Mouse (Mus musculus): ENCODE measurements at regions not wholly inside any gene's neighbourhood (a gene's known extent, or its start where the extent isn't known, plus 50 kb on each side); places are given as distances from the start of the nearest gene placed in this dataset.

DNA sequence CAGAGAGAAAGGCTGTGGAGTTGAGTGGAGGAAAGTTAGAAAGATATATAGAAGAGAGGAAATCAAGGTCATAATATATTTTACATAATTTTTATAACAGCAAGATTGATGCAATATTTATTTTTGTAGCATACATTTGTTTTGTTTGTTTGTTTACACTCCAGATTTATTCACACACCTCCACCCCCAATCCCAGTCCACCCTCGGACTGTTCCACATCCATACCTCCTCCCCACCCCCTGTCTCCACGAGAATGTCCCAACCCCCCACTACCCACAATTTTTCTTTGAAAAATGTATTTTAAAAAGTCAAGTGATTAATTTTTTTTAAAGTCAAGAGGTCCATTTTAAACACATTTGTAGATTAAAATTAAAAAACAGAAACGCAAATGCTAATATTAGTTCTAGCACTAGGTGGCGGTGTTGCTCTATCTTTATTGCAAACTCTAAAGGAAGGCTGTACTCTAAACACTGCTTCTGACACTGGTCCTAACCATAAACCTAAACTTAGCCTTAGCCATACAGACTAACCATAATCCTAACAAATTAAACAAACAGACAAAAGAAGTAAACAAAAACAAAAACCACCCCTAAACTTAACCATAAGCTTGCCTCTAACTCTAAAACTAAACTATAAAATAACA, 67.8 kb downstream of the Olfr1505 start:
- peak; percentile 86 for ATAC-seq
- peaks cover 3% of the 10 kb centered on the region; the same call in 1 of the 2 replicates for H3K27me3 ChIP-seq (replicated peaks; ENCODE audit: control insufficient read depth, insufficient read depth, low read length)
- H3K9me3 ChIP-seq (ENCODE audit: control insufficient read depth, low read length), result no peaks in the 10 kb centered on the region
- 23% methylated on average over 4 of the region's 4 CpGs for WGBS
- no peak overlapping the region for H3K27ac ChIP-seq (ENCODE audit: low read length)
- H3K4me3 ChIP-seq (replicated peaks; ENCODE audit: low read length), result no peak overlapping the region
- H3K4me2 ChIP-seq (ENCODE audit: low read length), result no peak overlapping the region
- no peaks in the 10 kb centered on the region for H3K4me1 ChIP-seq (replicated peaks; ENCODE audit: control insufficient read depth, insufficient read depth, low read length)
- H3K36me3 ChIP-seq (ENCODE audit: control insufficient read depth, insufficient read depth), result no peaks in the 10 kb centered on the region
- H3K9ac ChIP-seq (replicated peaks; ENCODE audit: low read depth, low read length), result no peak overlapping the region

GRCm38 (mm10) chr19:13982823-13983222, 69.5 kb downstream of the Olfr1505 start:
- Histone ChIP-seq H3K9ac (replicated peaks; ENCODE audit: low read depth, low read length) (no peak overlapping the region), H3K4me1 (replicated peaks; ENCODE audit: control insufficient read depth, insufficient read depth, low read length) (no peaks in the 10 kb centered on the region), H3K27me3 (replicated peaks; ENCODE audit: control insufficient read depth, insufficient read depth, low read length) (peaks cover 3% of the 10 kb centered on the region; the same call in 1 of the 2 replicates), H3K4me2 (ENCODE audit: low read length) (no peak overlapping the region), H3K4me3 (replicated peaks; ENCODE audit: low read length) (no peak overlapping the region), H3K27ac (ENCODE audit: low read length) (no peak overlapping the region), H3K9me3 (ENCODE audit: control insufficient read depth, low read length) (no peaks in the 10 kb centered on the region), H3K36me3 (ENCODE audit: control insufficient read depth, insufficient read depth) (no peaks in the 10 kb centered on the region)
- ATAC-seq, result no peak
- WGBS, result 68% methylated on average over 3 of the region's 3 CpGs

Data from forebrain, embryonic 16.5 days (tissue).